Mouse (Mus musculus) ES-Bruce4 (cell line): ENCODE results near the gene Sema6b. TPM values are rescaled to one million over a fixed set of nuclear protein-coding genes. Genes with fewer than 3 reads are reported as not detected.

ENCODE experiments used
- H3K27ac ChIP-seq: 2 replicates; pipeline ENCODE4 v1.5.1; 2012; ENCODE audit warnings: low read length, inconsistent platforms; ENCODE audit not compliant: insufficient read depth
- H3K27me3 ChIP-seq: 2 replicates; pipeline ENCODE4 v1.6.1; 2012; ENCODE audit warnings: mild to moderate bottlenecking, low read length, inconsistent platforms; ENCODE audit not compliant: control insufficient read depth, poor library complexity, insufficient read depth, severe bottlenecking
- H3K36me3 ChIP-seq: 2 replicates; pipeline ENCODE4 v1.6.1; 2012; ENCODE audit warnings: inconsistent platforms, mild to moderate bottlenecking, low read length, moderate library complexity; ENCODE audit not compliant: control insufficient read depth, poor library complexity, insufficient read depth, severe bottlenecking
- H3K4me1 ChIP-seq: one replicate; pipeline ENCODE4 v1.8.1; 2011; ENCODE audit warnings: low read length; ENCODE audit not compliant: control insufficient read depth, insufficient read depth
- H3K4me3 ChIP-seq: 2 replicates; pipeline ENCODE4 v1.5.1; 2011; ENCODE audit warnings: low read depth, mild to moderate bottlenecking, low read length
- H3K9ac ChIP-seq: 2 replicates; pipeline ENCODE4 v1.6.1; 2012; ENCODE audit warnings: low read depth, mild to moderate bottlenecking, inconsistent platforms; ENCODE audit not compliant: poor library complexity, severe bottlenecking
- H3K9me3 ChIP-seq: replicated peaks from 2 replicates; pipeline ENCODE4 v1.6.1; 2012; ENCODE audit warnings: mild to moderate bottlenecking, low read length, inconsistent platforms; ENCODE audit not compliant: control insufficient read depth, poor library complexity, insufficient read depth, severe bottlenecking
- CTCF ChIP-seq: IDR thresholded peaks from one replicate; pipeline ENCODE4 v1.8.1; 2011; ENCODE audit warnings: low read depth, low read length
- EP300 ChIP-seq: IDR thresholded peaks from 2 replicates; pipeline ENCODE4 v1.6.1; 2011; ENCODE audit warnings: low read depth, low read length; ENCODE audit not compliant: insufficient read depth
- POLR2A ChIP-seq: IDR thresholded peaks from one replicate; pipeline ENCODE4 v1.8.1; 2011; ENCODE audit warnings: low read length; ENCODE audit not compliant: insufficient read depth
- polyA plus RNA-seq: library from polyadenylated mRNA; stranded (reverse); fragments of >200 nt; gene quantifications from 2 replicates; pipeline ENCODE4 v1.2.4, GENCODE M21; 2011; ENCODE audit warnings: low read depth; ENCODE audit not compliant: missing spikeins, insufficient read depth, insufficient read length

Gene Sema6b
- polyA plus RNA-seq, 1 experiment, result 2.1 TPM

DNA sequence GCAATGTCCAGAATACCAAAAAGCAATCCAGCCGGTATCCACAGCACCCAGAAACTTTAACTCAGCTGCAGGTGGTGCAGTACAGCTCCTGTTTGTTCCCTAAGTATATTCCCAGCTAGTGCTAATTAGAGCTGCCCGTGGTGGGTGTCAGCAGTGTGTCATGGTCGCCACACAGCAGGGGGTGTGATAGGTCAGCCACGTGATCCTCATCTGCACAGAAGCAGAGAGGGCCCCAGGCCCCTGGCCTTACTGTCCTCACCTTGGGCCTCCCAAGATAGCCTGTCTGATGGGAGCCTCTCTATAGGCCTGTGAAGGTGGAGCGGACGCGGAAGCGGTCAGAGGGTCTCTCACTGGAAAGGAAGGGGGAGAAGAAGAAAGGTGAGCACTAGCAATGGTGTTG is 42.0 kb downstream of the Sema6b start:
- Histone ChIP-seq H3K9me3 (no peaks in the 10 kb centered on the region), H3K4me3 (no peak overlapping the region), H3K27me3 (no peaks in the 10 kb centered on the region), H3K9ac (no peak overlapping the region), H3K4me1 (no peaks in the 10 kb centered on the region), H3K36me3 (peaks cover 41% of the 10 kb centered on the region), H3K27ac (no peak overlapping the region)
- no peak for TF ChIP-seq POLR2A
- TF ChIP-seq EP300, result no peak
- TF ChIP-seq CTCF, result no peak

GRCm38 (mm10) chr17:56096883-56097282 is 43.3 kb downstream of the Sema6b start:
- Histone ChIP-seq H3K36me3 (peaks cover 42% of the 10 kb centered on the region), H3K9me3 (no peaks in the 10 kb centered on the region), H3K4me3 (no peak overlapping the region), H3K27ac (no peak overlapping the region), H3K27me3 (no peaks in the 10 kb centered on the region), H3K4me1 (no peaks in the 10 kb centered on the region), H3K9ac (no peak overlapping the region)
- no peak for TF ChIP-seq POLR2A
- TF ChIP-seq EP300, result no peak
- no peak for TF ChIP-seq CTCF

DNA sequence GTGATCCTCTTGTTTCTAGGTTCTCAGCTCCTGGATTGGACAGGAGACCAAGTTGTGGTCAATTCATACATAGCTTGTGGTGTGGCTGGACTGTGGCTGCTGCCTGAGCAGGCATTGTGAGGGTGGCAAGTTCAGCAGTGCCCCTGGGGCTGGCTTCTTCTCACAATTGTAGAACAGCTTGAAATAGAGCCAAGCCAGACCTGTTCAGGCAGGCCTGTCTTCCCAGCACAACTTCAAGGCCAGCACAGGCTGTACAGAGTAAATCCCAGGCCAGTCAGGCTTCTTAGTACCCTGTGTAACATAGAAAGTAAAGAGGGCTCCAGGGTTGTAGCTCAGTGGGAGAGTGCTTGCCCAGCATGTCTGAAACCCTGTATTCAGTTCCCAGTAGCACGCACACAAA is 47.3 kb downstream of the Sema6b start:
- Histone ChIP-seq H3K9me3 (no peaks in the 10 kb centered on the region), H3K27ac (no peak overlapping the region), H3K9ac (no peak overlapping the region), H3K4me1 (no peaks in the 10 kb centered on the region), H3K27me3 (no peaks in the 10 kb centered on the region), H3K36me3 (peaks cover 20% of the 10 kb centered on the region), H3K4me3 (no peak overlapping the region)
- TF ChIP-seq POLR2A (no peak), EP300 (no peak), CTCF (no peak)

GRCm38 (mm10) chr17:56092312-56092711 is 47.8 kb downstream of the Sema6b start:
- no peaks in the 10 kb centered on the region for H3K27me3 ChIP-seq
- H3K36me3 ChIP-seq, result peaks cover 20% of the 10 kb centered on the region
- no peaks in the 10 kb centered on the region for H3K9me3 ChIP-seq
- no peak overlapping the region for H3K4me3 ChIP-seq
- no peak overlapping the region for H3K9ac ChIP-seq
- TF ChIP-seq CTCF (no peak), EP300 (no peak), POLR2A (no peak)
- H3K4me1 ChIP-seq, result no peaks in the 10 kb centered on the region
- no peak overlapping the region for H3K27ac ChIP-seq

DNA sequence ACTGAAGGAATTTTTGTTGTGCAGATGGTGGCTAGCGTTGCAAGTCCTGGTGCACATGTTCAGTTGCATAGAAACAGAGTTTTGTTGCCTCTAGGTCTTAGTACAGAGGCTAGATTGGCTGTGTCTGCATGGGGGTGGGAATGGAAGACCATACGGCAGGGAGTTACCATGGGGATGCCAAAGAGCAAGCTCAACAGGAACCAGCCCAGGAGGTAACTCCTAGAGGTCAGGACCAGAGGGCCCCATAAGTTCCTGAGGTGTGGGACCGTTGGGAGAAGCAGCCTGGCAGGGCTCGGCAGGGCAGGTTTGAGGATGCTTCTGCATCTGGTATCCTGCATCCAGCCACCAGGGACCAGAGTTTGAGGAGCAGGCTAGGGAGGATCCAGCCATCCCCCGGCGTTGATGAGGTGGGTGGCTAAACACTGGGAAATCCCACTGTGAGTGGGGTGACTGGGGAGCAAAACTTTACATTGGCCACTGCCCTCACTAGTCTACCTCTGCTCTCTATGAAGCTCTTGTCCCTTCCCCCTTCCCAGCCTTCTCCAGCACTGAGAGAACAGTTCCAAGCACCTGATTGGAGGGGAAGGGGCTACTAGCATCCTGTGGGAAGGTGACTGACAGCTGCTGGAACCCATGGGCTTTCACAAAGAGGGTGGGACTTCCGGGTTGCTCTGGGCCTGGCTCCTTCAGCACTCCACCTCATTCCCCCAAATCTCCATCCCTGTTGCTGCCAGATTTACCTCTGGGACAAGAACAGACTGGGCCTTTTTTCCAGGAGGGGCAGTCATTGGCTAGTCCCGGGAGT is 59.2 kb downstream of the Sema6b start:
- Histone ChIP-seq H3K27me3 (no peaks in the 10 kb centered on the region), H3K9me3 (no peaks in the 10 kb centered on the region), H3K9ac (peak overlapping the region; percentile 83), H3K27ac (peak overlapping the region; percentile 5; the same call in 1 of the 2 replicates), H3K4me1 (no peaks in the 10 kb centered on the region), H3K36me3 (peaks cover 21% of the 10 kb centered on the region), H3K4me3 (peak overlapping the region; percentile 87)
- TF ChIP-seq EP300, result no peak
- TF ChIP-seq POLR2A, result peak; percentile 46

- Histone ChIP-seq H3K36me3 (peaks cover 19% of the 10 kb centered on the region), H3K4me3 (peak overlapping the region; percentile 87), H3K9ac (peak overlapping the region; percentile 83), H3K27me3 (no peaks in the 10 kb centered on the region), H3K27ac (no peak overlapping the region), H3K9me3 (no peaks in the 10 kb centered on the region), H3K4me1 (no peaks in the 10 kb centered on the region)
- TF ChIP-seq POLR2A (no peak), CTCF (no peak), EP300 (no peak)
These were observed 60.2 kb downstream of the Sema6b start for GRCm38 (mm10) chr17:56079921-56080320.
